Mouse (Mus musculus): ENCODE results near the gene Thrap3.

DNA sequence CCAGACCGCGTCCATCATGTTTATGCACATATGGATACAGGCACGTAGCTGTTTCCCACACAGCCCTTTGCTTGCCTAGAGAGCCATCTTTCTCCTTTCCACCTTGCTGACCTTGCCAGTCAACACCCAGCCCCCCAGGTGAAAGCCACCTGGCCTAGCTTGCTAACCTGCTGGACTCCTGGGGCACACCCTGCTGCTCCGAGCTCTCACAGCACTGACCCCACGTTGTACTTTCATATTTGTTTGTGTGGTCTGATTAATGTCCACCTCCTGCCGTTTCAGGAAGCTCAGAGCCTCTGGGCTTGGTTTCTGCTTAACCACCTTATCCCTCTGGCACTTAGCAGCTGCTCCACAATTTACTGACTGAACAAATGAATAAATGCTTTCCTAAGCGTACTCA is 27.3 kb upstream of the Thrap3 start:
- TF ChIP-seq CTCF (IDR thresholded peaks at IDR 0.05; ENCODE audit: low read depth, low read length): no peak
- no peak for TF ChIP-seq POLR2A (IDR thresholded peaks at IDR 0.05; ENCODE audit: extremely low read depth, insufficient read depth, low read length)
